8 mouse cellular contexts compared by ENCODE assay signal in the genomic region with DNA sequence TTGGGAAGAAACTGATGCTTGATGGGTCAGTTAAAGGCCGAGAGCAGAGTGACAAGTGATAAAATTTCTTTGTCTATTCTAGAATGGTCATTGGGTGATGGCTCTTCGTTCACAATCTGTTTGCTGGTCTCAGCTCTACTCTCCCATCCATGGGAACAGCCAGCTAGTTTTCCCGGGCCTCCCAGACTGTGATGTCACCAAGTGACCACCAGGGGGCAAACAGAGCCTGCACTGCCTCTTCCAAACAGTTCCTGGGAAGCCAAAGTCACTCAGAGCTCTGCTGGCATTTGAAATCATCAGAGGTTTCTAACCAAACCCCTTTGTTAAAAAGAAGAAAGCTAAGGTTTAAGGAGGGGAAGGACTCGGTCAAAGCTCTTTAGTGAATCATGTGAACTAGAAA. TPM values are rescaled to one million over a fixed set of nuclear protein-coding genes. Genes with fewer than 3 reads are reported as not detected.
DNase-seq lines count a peak whose midpoint lies in the region; ATAC-seq and TF ChIP-seq lines count a peak whose summit lies in the region.

No protein-coding gene starts in this region.

- no peak for TF ChIP-seq POLR2A in cortical plate, adult 2 months (IDR thresholded peaks at IDR 0.05; ENCODE audit: extremely low read depth, insufficient read depth, low read length)

- no peaks in the 10 kb centered on the region for H3K4me1 ChIP-seq in cortical plate, adult 2 months (ENCODE audit: control insufficient read depth, insufficient read depth, low read length)
- H3K4me1 ChIP-seq in lung, embryonic 14.5 days (ENCODE audit: insufficient read depth): no peaks in the 10 kb centered on the region

- peak; percentile 57 for ATAC-seq in CD4-positive, CD25-positive, alpha-beta regulatory T cell, adult 4 months
- peak; percentile 70; the same call in 1 of the 2 replicates for ATAC-seq in lung, embryonic 14.5 days (ENCODE audit: insufficient read depth)

- no peak overlapping the region for H3K9ac ChIP-seq in lung, embryonic 14.5 days

- H3K27ac ChIP-seq in cortical plate, adult 2 months (ENCODE audit: insufficient read depth, low read length): no peak overlapping the region
- H3K27ac ChIP-seq in lung, embryonic 14.5 days (ENCODE audit: low read depth): no peak overlapping the region

- H3K27me3 ChIP-seq in lung, embryonic 14.5 days (ENCODE audit: insufficient read depth, low read length): no peaks in the 10 kb centered on the region

- WGBS in lung, embryonic 14.5 days: 4% methylated on average over 4 of the region's 4 CpGs

- no peaks in the 10 kb centered on the region for H3K36me3 ChIP-seq in lung, embryonic 14.5 days (ENCODE audit: insufficient read depth)

- H3K9me3 ChIP-seq in lung, embryonic 14.5 days (ENCODE audit: low read depth, low read length): no peaks in the 10 kb centered on the region

- no peak overlapping the region for H3K4me2 ChIP-seq in lung, embryonic 14.5 days

- peak; percentile 71 to 88 for DNase-seq in adrenal gland, adult (ENCODE audit: inconsistent age in 2 of 2, low spot score in 1 of 2)
- peak; percentile 40 for DNase-seq in gastrocnemius, postnatal 25 days
- DNase-seq in kidney, postnatal 25 days: peak; percentile 72 to 73
- DNase-seq in lung, embryonic 14.5 days: peak; percentile 91
- peak; percentile 71 for DNase-seq in ovary, postnatal 14 days (ENCODE audit: low spot score)
- peak; percentile 42 to 56 for DNase-seq in urinary bladder, adult 18-20 months (ENCODE audit: low spot score in 2 of 2)

- TF ChIP-seq CTCF in cortical plate, adult 2 months (IDR thresholded peaks at IDR 0.05; ENCODE audit: extremely low read depth, insufficient read depth, low read length): peak; percentile 90
- TF ChIP-seq CTCF in lung, embryonic 14.5 days (IDR thresholded peaks at IDR 0.05; ENCODE audit: low read depth): peak; percentile 95

- no peak overlapping the region for H3K4me3 ChIP-seq in cortical plate, adult 2 months (ENCODE audit: insufficient read depth, low read length)
- H3K4me3 ChIP-seq in lung, embryonic 14.5 days (ENCODE audit: low read depth, low read length): no peak overlapping the region

RNA-seq across cellular contexts. Expression of a gene that starts 8.5 kb away (rescaled TPM):
- 1 to 10 TPM; 6.2 to 9.5 TPM for polyA plus RNA-seq in CD4-positive, CD25-positive, alpha-beta regulatory T cell, adult 4 months (2017; shearing (Covaris generic))
- 23.7 TPM in 2 replicates for polyA plus RNA-seq in cortical plate, adult 2 months (2012; rRNA removed)
- total RNA-seq in gastrocnemius, postnatal 25 days (2021): 1 to 10 TPM; 4.7 to 5.3 TPM
- 7.8 and 8.1 TPM in 2 replicates for polyA plus RNA-seq in lung, embryonic 14.5 days (2014; fragmentation: Nextera tagmentation; extraction: Ambion mirVana)

RNA-seq across cellular contexts. Expression of a gene that starts 17.2 kb away (rescaled TPM):
- not detected for polyA plus RNA-seq in CD4-positive, CD25-positive, alpha-beta regulatory T cell, adult 4 months (2017; shearing (Covaris generic))
- 0.61 and 0.68 TPM in 2 replicates for polyA plus RNA-seq in cortical plate, adult 2 months (2012; rRNA removed)
- 1 to 10 TPM; 1.8 to 3.1 TPM for total RNA-seq in gastrocnemius, postnatal 25 days (2021)
- 0.12 TPM in 1 of 2 replicates, not detected in the other for polyA plus RNA-seq in lung, embryonic 14.5 days (2014; fragmentation: Nextera tagmentation; extraction: Ambion mirVana)

Comparison
In these comparisons a context has a peak if more than half of its experiments do, and no peak if none do; other contexts are left out.
1. DNase-seq: peak in every context shown above with its lines; median percentile 91 in lung, embryonic 14.5 days; 80 in adrenal gland, adult; 72 in kidney, postnatal 25 days; 71 in ovary, postnatal 14 days; 49 in urinary bladder, adult 18-20 months; 40 in gastrocnemius, postnatal 25 days.